Mouse (Mus musculus) lung, postnatal 0 days (tissue): Measurements from ENCODE around the gene Musk. TPM values are rescaled to one million over a fixed set of nuclear protein-coding genes. Genes with fewer than 3 reads are reported as not detected.

ENCODE experiments used
- ATAC-seq: fragments of 200-750 bp; cut with Nextera tagmentation; 2 replicates; pipeline ENCODE4 v1.8.0; 2017; ENCODE audit warnings: moderate library complexity
- DNase-seq: peaks from one replicate; pipeline ENCODE4 v3.0.0-alpha.2; 2016; ENCODE audit warnings: low spot score
- H3K27ac ChIP-seq: fragments of 300-500 bp; sonication (generic); 2 replicates; pipeline ENCODE4 v1.5.1; 2014; ENCODE audit warnings: antibody characterized with exemption, mild to moderate bottlenecking, low read length, mixed read lengths
- H3K27me3 ChIP-seq: fragments of 300-500 bp; sonication (generic); replicated peaks from 2 replicates; pipeline ENCODE4 v1.6.1; 2014; ENCODE audit warnings: low read length, mixed read lengths; ENCODE audit not compliant: insufficient read depth
- H3K36me3 ChIP-seq: fragments of 300-500 bp; sonication (generic); 2 replicates; pipeline ENCODE4 v1.6.1; 2014; ENCODE audit warnings: low read length, mixed read lengths; ENCODE audit not compliant: insufficient read depth
- H3K4me1 ChIP-seq: fragments of 300-500 bp; sonication (generic); 2 replicates; pipeline ENCODE4 v1.6.1; 2014; ENCODE audit warnings: antibody characterized with exemption, low read depth, low read length, mixed read lengths; ENCODE audit not compliant: insufficient read depth
- H3K4me2 ChIP-seq: fragments of 300-500 bp; sonication (generic); replicated peaks from 2 replicates; pipeline ENCODE4 v1.6.1; 2014; ENCODE audit warnings: low read depth, mild to moderate bottlenecking, low read length, moderate library complexity, mixed read lengths
- H3K4me3 ChIP-seq: fragments of 300-500 bp; sonication (generic); 2 replicates; pipeline ENCODE4 v1.5.1; 2014; ENCODE audit warnings: low read depth, low read length
- H3K9ac ChIP-seq: fragments of 300-500 bp; sonication (generic); replicated peaks from 2 replicates; pipeline ENCODE4 v1.6.1; 2014; ENCODE audit warnings: low read depth, mild to moderate bottlenecking
- H3K9me3 ChIP-seq: fragments of 300-500 bp; sonication (generic); 2 replicates; pipeline ENCODE4 v1.6.1; 2016; ENCODE audit warnings: low read length, mixed read lengths
- CTCF ChIP-seq: IDR thresholded peaks from 2 replicates; pipeline ENCODE4 v1.5.1; 2016; ENCODE audit warnings: antibody characterized with exemption, mild to moderate bottlenecking
- EP300 ChIP-seq: IDR thresholded peaks from 2 replicates; pipeline ENCODE4 v1.6.1; 2016; ENCODE audit warnings: antibody characterized with exemption, mild to moderate bottlenecking, control low read depth
- WGBS: fragments of 180-500 bp; shearing (Covaris S2); extraction: QIAGEN DNeasy Blood & Tissue Kit; methylation state at CpG from one replicate; pipeline ENCODE4 v1.1.7; 2014; 5-methylcytosine and 5-hydroxymethylcytosine counted together
- polyA plus RNA-seq: library from polyadenylated mRNA; unstranded; fragments of >200 nt; fragmentation: Nextera tagmentation; extraction: Ambion mirVana; gene quantifications from 2 replicates; pipeline ENCODE4 v1.2.1, GENCODE M21; 2015

Musk gene
- polyA plus RNA-seq, 1 experiment from 2014 or later = not detected

GRCm38 (mm10) chr4:58307421-58307820, 21.7 kb downstream of the Musk start:
- Histone ChIP-seq H3K4me1 (no peaks in the 10 kb centered on the region), H3K9ac (no peak overlapping the region), H3K4me3 (no peak overlapping the region), H3K27ac (no peak overlapping the region), H3K4me2 (no peak overlapping the region), H3K27me3 (no peaks in the 10 kb centered on the region), H3K9me3 (no peaks in the 10 kb centered on the region), H3K36me3 (no peaks in the 10 kb centered on the region)
- no peak for ATAC-seq
- WGBS = 41% methylated on average over 2 of the region's 2 CpGs
- DNase-seq = no peak
- no peak for TF ChIP-seq CTCF
- TF ChIP-seq EP300 = no peak

GRCm38 (mm10) chr4:58313344-58313743, 27.6 kb downstream of the Musk start:
- TF ChIP-seq EP300 = no peak
- no peak for TF ChIP-seq CTCF
- no peaks in the 10 kb centered on the region for H3K4me1 ChIP-seq
- H3K4me2 ChIP-seq = no peak overlapping the region
- no peaks in the 10 kb centered on the region for H3K9me3 ChIP-seq
- H3K27me3 ChIP-seq = no peaks in the 10 kb centered on the region
- no peak overlapping the region for H3K9ac ChIP-seq
- ATAC-seq (no peak), DNase-seq (no peak)
- 56% methylated on average over 1 of the region's 1 CpGs for WGBS
- H3K4me3 ChIP-seq = no peak overlapping the region
- no peaks in the 10 kb centered on the region for H3K36me3 ChIP-seq
- H3K27ac ChIP-seq = no peak overlapping the region

GRCm38 (mm10) chr4:58314942-58315508, 29.3 kb downstream of the Musk start:
- TF ChIP-seq EP300 = no peak
- no peak overlapping the region for H3K4me2 ChIP-seq
- no peak for ATAC-seq

GRCm38 (mm10) chr4:58317536-58317935, 31.8 kb downstream of the Musk start:
- TF ChIP-seq CTCF (no peak), EP300 (no peak)
- H3K4me3 ChIP-seq = no peak overlapping the region
- no peak for DNase-seq

More at GRCm38 (mm10) chr4:58314942-58315508, 29.3 kb downstream of the Musk start:
- WGBS = 34% methylated on average over 4 of the region's 4 CpGs
- no peak overlapping the region for H3K9ac ChIP-seq
- no peak overlapping the region for H3K27ac ChIP-seq
- H3K36me3 ChIP-seq = no peaks in the 10 kb centered on the region
- no peak overlapping the region for H3K4me3 ChIP-seq
- H3K9me3 ChIP-seq = no peaks in the 10 kb centered on the region
- H3K27me3 ChIP-seq = no peaks in the 10 kb centered on the region
- H3K4me1 ChIP-seq = no peaks in the 10 kb centered on the region
- no peak for DNase-seq

GRCm38 (mm10) chr4:58320293-58320692, 34.5 kb downstream of the Musk start:
- WGBS = 42% methylated on average over 4 of the region's 4 CpGs
- DNase-seq (no peak), ATAC-seq (no peak)

More at GRCm38 (mm10) chr4:58317536-58317935, 31.8 kb downstream of the Musk start:
- Histone ChIP-seq H3K36me3 (no peaks in the 10 kb centered on the region), H3K4me2 (no peak overlapping the region), H3K27me3 (no peaks in the 10 kb centered on the region), H3K27ac (no peak overlapping the region), H3K9ac (no peak overlapping the region), H3K9me3 (no peaks in the 10 kb centered on the region), H3K4me1 (no peaks in the 10 kb centered on the region)
- ATAC-seq = no peak
- 82% methylated on average over 3 of the region's 3 CpGs for WGBS

GRCm38 (mm10) chr4:58326746-58327145, 41.0 kb downstream of the Musk start:
- Histone ChIP-seq H3K4me3 (no peak overlapping the region), H3K27me3 (no peaks in the 10 kb centered on the region), H3K4me1 (no peaks in the 10 kb centered on the region), H3K9ac (no peak overlapping the region), H3K4me2 (no peak overlapping the region), H3K27ac (no peak overlapping the region), H3K36me3 (no peaks in the 10 kb centered on the region), H3K9me3 (no peaks in the 10 kb centered on the region)
- DNase-seq (no peak), ATAC-seq (no peak)
- 80% methylated on average over 3 of the region's 3 CpGs for WGBS
- TF ChIP-seq CTCF = no peak
- TF ChIP-seq EP300 = no peak

More at GRCm38 (mm10) chr4:58320293-58320692, 34.5 kb downstream of the Musk start:
- no peaks in the 10 kb centered on the region for H3K9me3 ChIP-seq
- H3K27me3 ChIP-seq = no peaks in the 10 kb centered on the region
- H3K27ac ChIP-seq = no peak overlapping the region
- H3K4me1 ChIP-seq = no peaks in the 10 kb centered on the region
- H3K36me3 ChIP-seq = no peaks in the 10 kb centered on the region
- H3K9ac ChIP-seq = no peak overlapping the region
- no peak overlapping the region for H3K4me3 ChIP-seq
- no peak for TF ChIP-seq EP300
- TF ChIP-seq CTCF = no peak
- no peak overlapping the region for H3K4me2 ChIP-seq

GRCm38 (mm10) chr4:58328231-58328630, 42.5 kb downstream of the Musk start:
- no peaks in the 10 kb centered on the region for H3K9me3 ChIP-seq
- 65% methylated on average over 4 of the region's 4 CpGs for WGBS

More at GRCm38 (mm10) chr4:58328231-58328630, 42.5 kb downstream of the Musk start:
- Histone ChIP-seq H3K27me3 (no peaks in the 10 kb centered on the region), H3K4me3 (no peak overlapping the region), H3K4me2 (no peak overlapping the region), H3K4me1 (no peaks in the 10 kb centered on the region), H3K27ac (no peak overlapping the region), H3K36me3 (no peaks in the 10 kb centered on the region), H3K9ac (no peak overlapping the region)
- no peak for DNase-seq
- no peak for TF ChIP-seq EP300
- TF ChIP-seq CTCF = no peak
- no peak for ATAC-seq
